Mouse (Mus musculus) common myeloid progenitor, adult 5-6 weeks (primary cell): ENCODE data around the gene Cdc42ep5. TPM values are rescaled to one million over a fixed set of nuclear protein-coding genes. Genes with fewer than 3 reads are reported as not detected.
A peak's percentile ranks its signal among the peaks of the same experiment; 100 is the strongest.
"Not testable (repeated sequence)": the region's sequence is repeated elsewhere in the genome, so short reads cannot be mapped to it uniquely, and the experiment has no call there.

Experiments
- ATAC-seq: replicated peaks from 2 replicates; pipeline ENCODE4 v1.8.0; 2016; ENCODE audit warnings: low read depth, mild to moderate bottlenecking, moderate TSS enrichment, inconsistent platforms; ENCODE audit not compliant: poor library complexity, severe bottlenecking
- total RNA-seq: library from RNA; stranded (forward); fragments of 200-1000, 187-1606 nt; gene quantifications from 2 replicates; pipeline ENCODE4 v1.2.3, GENCODE M21; 2017

Gene Cdc42ep5
- total RNA-seq = 0.41 TPM in 1 of 2 replicates, not detected in the other

- 0 out of 2 replicates have a peak, but pooled peaks have one; percentile 25 for ATAC-seq
These were observed at the start of gene Cdc42ep5 for GRCm38 (mm10) chr7:4164090-4164910. TSS of gene Cdc42ep5 (minus strand) at chr7:4164860.

- ATAC-seq = not testable (repeated sequence)
These were observed 48.8 kb upstream of the Cdc42ep5 start for GRCm38 (mm10) chr7:4213436-4213835.

GRCm38 (mm10) chr7:4208626-4209025, 44.0 kb upstream of the Cdc42ep5 start:
- 0 out of 2 replicates have a peak, but pooled peaks have one; percentile 25 for ATAC-seq

- no peak for ATAC-seq
These were observed 42.5 kb upstream of the Cdc42ep5 start for GRCm38 (mm10) chr7:4207126-4207525.

GRCm38 (mm10) chr7:4178438-4178837, 13.8 kb upstream of the Cdc42ep5 start:
- peak; percentile 81 for ATAC-seq

GRCm38 (mm10) chr7:4170193-4170938, 5.7 kb upstream of the Cdc42ep5 start:
- no peak for ATAC-seq

GRCm38 (mm10) chr7:4167098-4167497, 2.4 kb upstream of the Cdc42ep5 start:
- ATAC-seq = no peak

GRCm38 (mm10) chr7:4165286-4165685, 626 bp upstream of the Cdc42ep5 start:
- ATAC-seq = no peak

GRCm38 (mm10) chr7:4163571-4164072, 1.0 kb downstream of the Cdc42ep5 start:
- ATAC-seq = peak; percentile 47; the same call in 1 of the 2 replicates

GRCm38 (mm10) chr7:4161596-4161995, 3.1 kb downstream of the Cdc42ep5 start:
- not testable (repeated sequence) for ATAC-seq

- no peak for ATAC-seq
These were observed 9.7 kb downstream of the Cdc42ep5 start for GRCm38 (mm10) chr7:4154976-4155375.

- no peak for ATAC-seq
These were observed 10.3 kb downstream of the Cdc42ep5 start for GRCm38 (mm10) chr7:4154356-4154755.

- ATAC-seq = no peak
These were observed 13.4 kb downstream of the Cdc42ep5 start for GRCm38 (mm10) chr7:4151241-4151640.

- ATAC-seq = peak; percentile 23
These were observed 13.8 kb downstream of the Cdc42ep5 start for GRCm38 (mm10) chr7:4150811-4151221.

- peak; percentile 6 for ATAC-seq
These were observed 14.6 kb downstream of the Cdc42ep5 start, which contains the start of gene Leng9 for GRCm38 (mm10) chr7:4150059-4150541. TSS of gene Leng9 (minus strand) at chr7:4150374.

- peak; percentile 59 for ATAC-seq
These were observed 15.2 kb downstream of the Cdc42ep5 start for GRCm38 (mm10) chr7:4149209-4150054.

GRCm38 (mm10) chr7:4148341-4149208, 16.1 kb downstream of the Cdc42ep5 start:
- ATAC-seq = no peak; the same call in 1 of the 2 replicates

- no peak for ATAC-seq
These were observed 16.8 kb downstream of the Cdc42ep5 start for GRCm38 (mm10) chr7:4147836-4148235.

- ATAC-seq = no peak
These were observed 17.3 kb downstream of the Cdc42ep5 start for GRCm38 (mm10) chr7:4147371-4147770.
